Mouse (Mus musculus) adrenal gland, adult 18-20 months (tissue): ENCODE measurements around the gene Ugt1a7c. TPM values are rescaled to one million over a fixed set of nuclear protein-coding genes. Genes with fewer than 3 reads are reported as not detected.

Experiments
- DNase-seq, 2 experiments: peaks; one replicate each; pipeline ENCODE4 v3.0.0; 2021 to 2022; ENCODE audit warnings: low spot score in 2 of 2
- total RNA-seq, 2 experiments: library from RNA; stranded (reverse); gene quantifications; 1 replicate in 1 of 2; 2 replicates in 1 of 2; pipeline ENCODE4 v1.2.3; 2021

Ugt1a7c gene
- total RNA-seq, 2 experiments from 2014 or later, result 1.8 to 3.6 TPM

- no peak for DNase-seq
Observed at GRCm38 (mm10) chr1:88258361-88258760, 163.5 kb downstream of the Ugt1a7c start.

GRCm38 (mm10) chr1:88258881-88259642, 164.2 kb downstream of the Ugt1a7c start:
- no peak for DNase-seq

GRCm38 (mm10) chr1:88259643-88260024, 164.8 kb downstream of the Ugt1a7c start:
- no peak for DNase-seq

- DNase-seq, result no peak
Observed at GRCm38 (mm10) chr1:88260114-88260513, 165.3 kb downstream of the Ugt1a7c start.

- DNase-seq, result no peak
Observed at GRCm38 (mm10) chr1:88260604-88261377, 165.9 kb downstream of the Ugt1a7c start.

GRCm38 (mm10) chr1:88261706-88262105, 166.8 kb downstream of the Ugt1a7c start:
- DNase-seq, result no peak

- DNase-seq, result peak; percentile 72 to 73
Observed at GRCm38 (mm10) chr1:88262255-88262654, 167.4 kb downstream of the Ugt1a7c start.

- no peak for DNase-seq
Observed at GRCm38 (mm10) chr1:88262961-88263360, 168.1 kb downstream of the Ugt1a7c start.

- DNase-seq, result no peak
Observed at GRCm38 (mm10) chr1:88263778-88264177, 168.9 kb downstream of the Ugt1a7c start.

- no peak for DNase-seq
Observed at GRCm38 (mm10) chr1:88264237-88264868, 169.5 kb downstream of the Ugt1a7c start.

- no peak for DNase-seq
Observed at GRCm38 (mm10) chr1:88264869-88265240, 170.0 kb downstream of the Ugt1a7c start.

- DNase-seq, result no peak
Observed at GRCm38 (mm10) chr1:88266123-88266522, 171.3 kb downstream of the Ugt1a7c start.

GRCm38 (mm10) chr1:88267489-88267888, 172.6 kb downstream of the Ugt1a7c start:
- no peak for DNase-seq

- no peak for DNase-seq
Observed at GRCm38 (mm10) chr1:88268070-88268469, 173.2 kb downstream of the Ugt1a7c start.

Other genes starting within 250 kb of the Ugt1a7c start
- 10 to 100 TPM; 54.6 to 74.6 TPM for gene Dgkd, start 241.8 kb upstream of the Ugt1a7c start, total RNA-seq
- gene Usp40, start 86.5 kb upstream of the Ugt1a7c start, total RNA-seq, result 10 to 100 TPM; 19.8 to 21.4 TPM
- under 1 TPM in 1 of 2 experiments, not detected in 1; 0.20 TPM for gene Ugt1a10, start 39.7 kb upstream of the Ugt1a7c start, total RNA-seq
- gene Ugt1a9, start 24.3 kb upstream of the Ugt1a7c start, total RNA-seq, result not detected
- not detected for gene Ugt1a8, start 7.2 kb upstream of the Ugt1a7c start, total RNA-seq
- 10 to 100 TPM in 1 of 2 experiments, 1 to 10 TPM in 1; 3.5 to 12.0 TPM for gene Ugt1a6b, start 8.2 kb downstream of the Ugt1a7c start, total RNA-seq
- gene Ugt1a6a, start 39.7 kb downstream of the Ugt1a7c start, total RNA-seq, result 10 to 100 TPM in 1 of 2 experiments, 1 to 10 TPM in 1; 9.8 to 20.9 TPM
- under 1 TPM in 1 of 2 experiments, not detected in 1; 0.26 TPM for gene Ugt1a5, start 71.0 kb downstream of the Ugt1a7c start, total RNA-seq
- gene Ugt1a2, start 105.5 kb downstream of the Ugt1a7c start, total RNA-seq, result 1 to 10 TPM in 1 of 2 experiments, not detected in 1; 1.3 TPM
- gene Dnajb3, start 110.7 kb downstream of the Ugt1a7c start, total RNA-seq, result 1 to 10 TPM; 2.2 to 3.1 TPM
- 10 to 100 TPM in 1 of 2 experiments, under 1 TPM in 1; 0.22 to 77.3 TPM for gene Ugt1a1, start 116.9 kb downstream of the Ugt1a7c start, total RNA-seq
- gene Mroh2a, start 131.9 kb downstream of the Ugt1a7c start, total RNA-seq, result under 1 TPM; 0.33 to 0.51 TPM
- 10 to 100 TPM; 21.7 to 27.4 TPM for gene Hjurp, start 182.6 kb downstream of the Ugt1a7c start, total RNA-seq
- not detected for gene Trpm8, start 182.6 kb downstream of the Ugt1a7c start, total RNA-seq